Mouse (Mus musculus) liver, embryonic 12.5 days (tissue): Measurements from ENCODE around the gene Ildr2. TPM values are rescaled to one million over a fixed set of nuclear protein-coding genes. Genes with fewer than 3 reads are reported as not detected.
A peak's percentile ranks its signal among the peaks of the same experiment; 100 is the strongest.

ENCODE experiments used
- ATAC-seq: fragments of 200-750 bp; cut with Nextera tagmentation; 2 replicates; pipeline ENCODE4 v1.8.0; 2017; ENCODE audit warnings: moderate number of reproducible peaks, mild to moderate bottlenecking, moderate library complexity
- H3K27ac ChIP-seq: fragments of 300-500 bp; sonication (generic); 2 replicates; pipeline ENCODE4 v1.5.1; 2016; ENCODE audit warnings: mild to moderate bottlenecking
- H3K27me3 ChIP-seq: fragments of 300-500 bp; sonication (generic); replicated peaks from 2 replicates; pipeline ENCODE4 v1.6.1; 2016; ENCODE audit warnings: mild to moderate bottlenecking, moderate library complexity
- H3K36me3 ChIP-seq: fragments of 300-500 bp; sonication (generic); 2 replicates; pipeline ENCODE4 v1.6.1; 2016; ENCODE audit warnings: mild to moderate bottlenecking, moderate library complexity
- H3K4me1 ChIP-seq: fragments of 300-500 bp; sonication (generic); 2 replicates; pipeline ENCODE4 v1.6.1; 2016
- H3K4me2 ChIP-seq: fragments of 300-500 bp; sonication (generic); 2 replicates; pipeline ENCODE4 v1.6.1; 2016; ENCODE audit warnings: mild to moderate bottlenecking, moderate library complexity
- H3K4me3 ChIP-seq: fragments of 300-500 bp; sonication (generic); 2 replicates; pipeline ENCODE4 v1.5.1; 2016; ENCODE audit warnings: mild to moderate bottlenecking, moderate library complexity
- H3K9ac ChIP-seq: fragments of 300-500 bp; sonication (generic); 2 replicates; pipeline ENCODE4 v1.6.1; 2016; ENCODE audit warnings: mild to moderate bottlenecking, moderate library complexity
- H3K9me3 ChIP-seq: fragments of 300-500 bp; sonication (generic); replicated peaks from 2 replicates; pipeline ENCODE4 v1.6.1; 2016; ENCODE audit warnings: mild to moderate bottlenecking, moderate library complexity
- WGBS: fragments of 180-500 bp; shearing (Covaris S2); methylation state at CpG from one replicate; pipeline ENCODE4 v1.1.7; 2016; ENCODE audit not compliant: insufficient replicate concordance; 5-methylcytosine and 5-hydroxymethylcytosine counted together
- polyA plus RNA-seq: library from polyadenylated mRNA; unstranded; fragments of >200 nt; fragmentation: Nextera tagmentation; extraction: Ambion mirVana; gene quantifications from 2 replicates; pipeline ENCODE4 v1.2.1, GENCODE M21; 2016

Gene Ildr2
- polyA plus RNA-seq, 1 experiment from 2014 or later, result 0.12 TPM

DNA sequence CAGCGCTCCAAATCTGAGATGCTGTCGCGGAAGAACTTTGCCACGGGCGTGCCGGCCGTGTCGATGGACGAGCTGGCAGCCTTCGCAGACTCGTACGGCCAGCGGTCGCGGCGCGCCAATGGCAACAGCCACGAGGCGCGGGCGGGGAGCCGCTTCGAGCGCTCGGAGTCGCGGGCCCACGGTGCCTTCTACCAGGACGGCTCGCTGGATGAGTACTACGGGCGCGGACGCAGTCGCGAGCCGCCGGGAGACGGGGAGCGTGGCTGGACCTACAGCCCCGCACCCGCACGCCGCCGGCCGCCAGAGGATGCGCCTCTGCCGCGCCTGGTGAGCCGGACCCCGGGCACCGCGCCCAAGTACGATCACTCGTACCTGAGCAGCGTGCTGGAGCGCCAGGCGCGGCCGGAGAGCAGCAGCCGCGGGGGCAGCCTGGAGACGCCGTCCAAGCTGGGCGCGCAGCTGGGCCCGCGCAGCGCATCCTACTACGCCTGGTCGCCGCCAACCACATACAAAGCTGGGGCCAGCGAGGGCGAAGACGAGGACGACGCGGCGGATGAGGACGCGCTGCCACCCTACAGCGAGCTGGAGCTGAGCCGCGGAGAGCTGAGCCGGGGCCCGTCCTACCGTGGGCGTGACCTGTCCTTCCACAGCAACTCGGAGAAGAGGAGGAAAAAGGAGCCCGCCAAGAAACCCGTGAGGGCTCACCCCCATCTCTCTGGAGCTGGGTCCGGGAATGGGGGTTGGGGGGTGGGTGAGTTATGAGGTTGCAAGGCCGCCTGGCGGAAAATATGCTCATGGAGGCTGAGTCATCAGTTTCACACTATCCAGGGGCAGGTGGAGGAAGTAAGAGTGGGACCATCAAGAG lies 55.1 kb downstream of the Ildr2 start:
- no peaks in the 10 kb centered on the region for H3K36me3 ChIP-seq
- H3K9me3 ChIP-seq, result no peaks in the 10 kb centered on the region
- peak overlapping the region; percentile 62 for H3K4me2 ChIP-seq
- 3% methylated on average over 94 of the region's 94 CpGs for whole genome bisulfite sequencing
- no peak overlapping the region for H3K27ac ChIP-seq
- H3K4me1 ChIP-seq, result 0 out of 2 replicates have a peak, but pooled peaks cover 7% of the 10 kb centered on the region
- H3K4me3 ChIP-seq, result peak overlapping the region; percentile 40
- peaks cover 54% of the 10 kb centered on the region for H3K27me3 ChIP-seq
- no peak overlapping the region for H3K9ac ChIP-seq
- ATAC-seq, result no peak; the same call in 1 of the 2 replicates

- peaks cover 54% of the 10 kb centered on the region for H3K27me3 ChIP-seq
- H3K9me3 ChIP-seq, result no peaks in the 10 kb centered on the region
- 0 out of 2 replicates have a peak, but pooled peaks cover 7% of the 10 kb centered on the region for H3K4me1 ChIP-seq
- WGBS, result 71% methylated on average over 5 of the region's 5 CpGs
- ATAC-seq, result no peak
- no peak overlapping the region for H3K4me2 ChIP-seq
- no peak overlapping the region for H3K9ac ChIP-seq
- H3K4me3 ChIP-seq, result no peak overlapping the region
- H3K36me3 ChIP-seq, result no peaks in the 10 kb centered on the region
- H3K27ac ChIP-seq, result no peak overlapping the region
These were observed 57.2 kb downstream of the Ildr2 start for GRCm38 (mm10) chr1:166311151-166311550.

DNA sequence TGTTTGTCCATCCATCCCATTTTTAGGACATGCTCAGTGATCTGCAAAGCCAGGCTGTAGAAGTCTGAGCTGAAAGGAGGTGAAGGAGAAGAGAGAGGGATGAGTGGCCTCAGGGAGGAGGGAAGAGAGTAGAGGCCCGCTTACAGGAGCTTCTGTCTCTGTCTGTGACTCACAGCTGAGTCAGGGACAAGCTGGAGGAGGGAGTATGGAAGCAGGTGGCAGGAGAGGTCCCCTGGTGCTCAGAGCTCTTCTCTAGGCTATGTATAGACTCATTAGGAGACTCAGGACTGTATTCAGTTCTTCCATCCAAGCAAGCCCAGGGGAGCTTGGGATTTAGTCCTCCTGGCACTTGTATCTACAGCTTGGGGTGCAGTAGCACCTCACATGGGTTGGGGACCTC lies 59.7 kb downstream of the Ildr2 start:
- Histone ChIP-seq H3K27ac (no peak overlapping the region), H3K4me1 (0 out of 2 replicates have a peak, but pooled peaks cover 7% of the 10 kb centered on the region), H3K27me3 (peaks cover 35% of the 10 kb centered on the region), H3K9me3 (no peaks in the 10 kb centered on the region), H3K36me3 (no peaks in the 10 kb centered on the region), H3K4me2 (no peak overlapping the region), H3K4me3 (no peak overlapping the region), H3K9ac (no peak overlapping the region)
- WGBS, result 50% methylated on average over 1 of the region's 1 CpGs
- ATAC-seq, result no peak

DNA sequence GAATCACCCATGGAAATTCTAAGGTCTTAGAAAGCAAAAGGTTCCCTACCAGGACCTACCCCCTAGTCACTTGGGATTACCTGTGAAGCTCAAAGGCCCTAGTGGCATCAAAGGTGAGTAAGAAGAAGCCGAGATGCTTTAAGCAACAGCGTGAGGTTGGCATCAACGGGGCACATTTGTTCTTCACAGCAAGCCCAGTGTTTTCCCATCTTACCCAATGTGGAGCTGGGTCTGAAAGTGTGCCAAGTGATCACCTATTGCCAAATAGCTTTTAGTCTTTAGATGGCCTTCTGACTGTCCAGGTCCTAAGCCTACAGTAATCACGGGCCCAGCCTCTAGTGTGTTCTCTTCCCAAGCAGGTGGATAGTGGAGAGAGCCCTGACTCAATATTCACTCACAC lies 61.8 kb downstream of the Ildr2 start:
- no peak overlapping the region for H3K4me3 ChIP-seq
- peaks cover 14% of the 10 kb centered on the region for H3K27me3 ChIP-seq
- no peaks in the 10 kb centered on the region for H3K36me3 ChIP-seq
- H3K27ac ChIP-seq, result no peak overlapping the region
- 53% methylated on average over 4 of the region's 4 CpGs for WGBS
- no peak for ATAC-seq
- H3K9me3 ChIP-seq, result no peaks in the 10 kb centered on the region
- no peak overlapping the region for H3K4me2 ChIP-seq
- H3K4me1 ChIP-seq, result no peaks in the 10 kb centered on the region
- H3K9ac ChIP-seq, result no peak overlapping the region

DNA sequence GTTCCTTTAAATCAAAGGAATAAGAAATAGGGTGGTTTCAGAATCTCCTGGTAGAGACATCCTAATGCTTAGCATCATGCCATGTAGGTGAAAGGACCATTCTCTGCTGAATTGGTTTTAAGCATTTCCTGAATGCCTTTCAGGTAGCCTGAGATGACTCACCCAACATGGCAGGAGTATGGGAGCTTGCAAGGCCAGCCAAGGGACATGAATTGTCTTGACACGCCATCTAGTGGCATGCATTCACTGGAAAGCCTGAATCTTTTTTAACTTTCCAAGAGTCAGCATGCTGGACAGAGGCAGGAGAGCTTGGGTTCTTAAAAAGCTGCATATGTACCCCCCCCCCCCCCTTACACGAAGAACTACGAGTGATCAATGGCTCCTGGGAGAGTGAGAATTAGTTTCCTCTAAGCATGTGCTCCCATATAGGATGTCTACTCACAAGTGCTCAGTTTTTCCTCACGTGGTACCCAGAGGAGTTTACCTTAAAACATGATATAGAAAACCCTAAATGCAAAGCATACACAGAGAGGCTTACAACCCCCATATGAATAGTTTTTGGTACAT lies 65.3 kb downstream of the Ildr2 start:
- H3K27ac ChIP-seq, result no peak overlapping the region
- no peak overlapping the region for H3K4me2 ChIP-seq
- no peaks in the 10 kb centered on the region for H3K9me3 ChIP-seq
- ATAC-seq, result no peak
- WGBS, result 16% methylated on average over 4 of the region's 4 CpGs
- H3K4me1 ChIP-seq, result no peaks in the 10 kb centered on the region
- no peak overlapping the region for H3K9ac ChIP-seq
- H3K27me3 ChIP-seq, result no peaks in the 10 kb centered on the region
- no peak overlapping the region for H3K4me3 ChIP-seq
- H3K36me3 ChIP-seq, result no peaks in the 10 kb centered on the region

DNA sequence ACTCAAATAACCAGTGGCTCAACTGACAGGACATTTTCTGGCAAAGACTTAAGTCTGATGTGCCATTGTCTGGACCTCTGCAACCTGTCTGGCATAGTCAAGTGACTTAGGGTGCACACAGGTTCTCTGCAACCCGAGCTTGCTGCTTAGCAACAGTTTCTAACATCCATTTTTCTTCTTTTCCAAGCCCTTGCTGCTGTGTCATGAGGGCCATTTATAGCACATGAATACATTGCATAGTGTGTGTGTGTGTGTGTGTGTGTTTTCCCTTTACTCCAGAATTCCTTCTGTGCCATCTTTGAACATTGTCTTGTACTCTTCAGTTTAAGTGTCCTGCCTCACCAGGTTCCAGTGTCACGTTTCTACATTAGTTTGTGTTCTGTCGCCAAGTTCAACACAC lies 72.5 kb downstream of the Ildr2 start:
- Histone ChIP-seq H3K27ac (no peak overlapping the region), H3K9me3 (no peaks in the 10 kb centered on the region), H3K4me2 (no peak overlapping the region), H3K4me1 (no peaks in the 10 kb centered on the region), H3K27me3 (no peaks in the 10 kb centered on the region), H3K9ac (no peak overlapping the region), H3K4me3 (no peak overlapping the region), H3K36me3 (no peaks in the 10 kb centered on the region)
- 65% methylated on average over 3 of the region's 3 CpGs for WGBS
- no peak for ATAC-seq

GRCm38 (mm10) chr1:166330752-166331151 lies 76.8 kb downstream of the Ildr2 start:
- Histone ChIP-seq H3K4me1 (no peaks in the 10 kb centered on the region), H3K9me3 (no peaks in the 10 kb centered on the region), H3K27me3 (no peaks in the 10 kb centered on the region), H3K36me3 (no peaks in the 10 kb centered on the region), H3K27ac (no peak overlapping the region), H3K9ac (no peak overlapping the region), H3K4me3 (no peak overlapping the region), H3K4me2 (no peak overlapping the region)
- ATAC-seq, result no peak
- 58% methylated on average over 3 of the region's 3 CpGs for WGBS

GRCm38 (mm10) chr1:166339110-166339509 lies 85.2 kb downstream of the Ildr2 start:
- no peak overlapping the region for H3K4me2 ChIP-seq
- H3K27me3 ChIP-seq, result no peaks in the 10 kb centered on the region
- no peak overlapping the region for H3K4me3 ChIP-seq
- 0 out of 2 replicates have a peak, but pooled peaks cover 3% of the 10 kb centered on the region for H3K9me3 ChIP-seq
- ATAC-seq, result no peak
- WGBS, result 70% methylated on average over 6 of the region's 6 CpGs
- no peaks in the 10 kb centered on the region for H3K4me1 ChIP-seq
- H3K9ac ChIP-seq, result no peak overlapping the region
- no peak overlapping the region for H3K27ac ChIP-seq
- H3K36me3 ChIP-seq, result no peaks in the 10 kb centered on the region

DNA sequence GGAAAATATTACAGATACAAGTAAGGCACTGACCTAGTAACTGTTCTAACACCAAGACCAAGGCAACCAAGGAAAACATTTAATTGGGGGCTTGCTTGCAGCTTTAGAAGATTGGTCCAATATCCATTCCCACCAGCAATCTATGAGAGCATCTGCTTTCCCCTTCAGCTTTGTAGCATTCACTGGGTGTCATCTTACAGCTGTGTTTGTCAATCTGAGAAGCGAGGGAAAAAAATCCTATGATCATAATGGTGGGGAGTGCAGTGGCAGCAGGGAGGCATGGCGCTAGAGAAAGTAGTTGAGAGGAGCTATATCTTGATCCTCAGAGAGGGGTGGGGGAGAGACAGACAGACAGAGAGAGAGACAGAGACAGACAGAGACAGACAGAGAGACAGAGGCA lies 88.1 kb downstream of the Ildr2 start:
- Histone ChIP-seq H3K9ac (no peak overlapping the region), H3K4me1 (no peaks in the 10 kb centered on the region), H3K27me3 (no peaks in the 10 kb centered on the region; the same call in 1 of the 2 replicates), H3K9me3 (no peaks in the 10 kb centered on the region), H3K4me2 (no peak overlapping the region), H3K4me3 (no peak overlapping the region), H3K27ac (no peak overlapping the region), H3K36me3 (no peaks in the 10 kb centered on the region)
- ATAC-seq, result no peak
- 66% methylated on average over 2 of the region's 2 CpGs for WGBS

DNA sequence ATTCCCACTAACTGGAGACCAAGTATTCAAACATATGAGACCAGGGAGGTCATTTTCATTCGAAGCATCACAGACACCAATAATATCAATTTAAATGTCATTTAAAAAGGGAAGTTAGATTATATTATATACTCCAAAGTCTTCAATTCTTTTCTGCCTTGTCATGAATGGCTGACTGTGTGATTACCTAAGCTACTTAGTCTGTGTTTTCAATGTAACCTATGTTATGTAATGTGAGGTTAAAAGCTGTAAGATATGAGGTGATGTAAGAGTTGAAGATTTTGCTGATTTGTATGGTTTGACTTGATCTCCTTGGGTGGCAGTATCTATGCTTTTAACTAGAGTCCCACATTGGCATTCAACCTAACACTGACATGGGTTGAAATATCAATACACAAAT lies 88.6 kb downstream of the Ildr2 start:
- Histone ChIP-seq H3K36me3 (no peaks in the 10 kb centered on the region), H3K4me2 (no peak overlapping the region), H3K27ac (no peak overlapping the region), H3K4me1 (no peaks in the 10 kb centered on the region), H3K9me3 (no peaks in the 10 kb centered on the region), H3K27me3 (no peaks in the 10 kb centered on the region; the same call in 1 of the 2 replicates), H3K4me3 (no peak overlapping the region), H3K9ac (no peak overlapping the region)
- no peak for ATAC-seq
- 65% methylated on average over 1 of the region's 1 CpGs for WGBS

GRCm38 (mm10) chr1:166343586-166343985 lies 89.6 kb downstream of the Ildr2 start:
- Histone ChIP-seq H3K4me3 (no peak overlapping the region), H3K4me2 (no peak overlapping the region), H3K27me3 (no peaks in the 10 kb centered on the region; the same call in 1 of the 2 replicates), H3K27ac (no peak overlapping the region), H3K4me1 (no peaks in the 10 kb centered on the region), H3K9ac (no peak overlapping the region), H3K36me3 (no peaks in the 10 kb centered on the region), H3K9me3 (no peaks in the 10 kb centered on the region)
- WGBS, result 65% methylated on average over 5 of the region's 5 CpGs
- no peak for ATAC-seq

GRCm38 (mm10) chr1:166344300-166345077 lies 90.5 kb downstream of the Ildr2 start:
- Histone ChIP-seq H3K27me3 (no peaks in the 10 kb centered on the region; the same call in 1 of the 2 replicates), H3K36me3 (no peaks in the 10 kb centered on the region), H3K4me3 (no peak overlapping the region), H3K27ac (no peak overlapping the region), H3K4me1 (no peaks in the 10 kb centered on the region), H3K9ac (no peak overlapping the region), H3K4me2 (no peak overlapping the region), H3K9me3 (no peaks in the 10 kb centered on the region)
- no peak for ATAC-seq
- WGBS, result 68% methylated on average over 8 of the region's 8 CpGs
